Mouse (Mus musculus) left cerebral cortex, postnatal 4 days (tissue): ENCODE data around the gene Chst11. TPM values are rescaled to one million over a fixed set of nuclear protein-coding genes. Genes with fewer than 3 reads are reported as not detected.

ENCODE experiments used
- DNase-seq: peaks from one replicate; pipeline ENCODE4 v3.0.0-alpha.2; 2022
- intact Hi-C: fragments of 180-260 bp; cut with DNase I; formaldehyde crosslinking; loops from one replicate; pipeline ENCODE4 v1.15.1; 2025
- total RNA-seq, 2 experiments: library from RNA; stranded (reverse); gene quantifications; 2 replicates each; pipeline ENCODE4 v1.2.3; 2021

Gene Chst11
- total RNA-seq, 2 experiments from 2014 or later = 22.4 to 26.0 TPM

GRCm38 (mm10) chr10:83030103-83030661, 44.9 kb downstream of the Chst11 start:
- intact Hi-C loops = no loop called here

DNA sequence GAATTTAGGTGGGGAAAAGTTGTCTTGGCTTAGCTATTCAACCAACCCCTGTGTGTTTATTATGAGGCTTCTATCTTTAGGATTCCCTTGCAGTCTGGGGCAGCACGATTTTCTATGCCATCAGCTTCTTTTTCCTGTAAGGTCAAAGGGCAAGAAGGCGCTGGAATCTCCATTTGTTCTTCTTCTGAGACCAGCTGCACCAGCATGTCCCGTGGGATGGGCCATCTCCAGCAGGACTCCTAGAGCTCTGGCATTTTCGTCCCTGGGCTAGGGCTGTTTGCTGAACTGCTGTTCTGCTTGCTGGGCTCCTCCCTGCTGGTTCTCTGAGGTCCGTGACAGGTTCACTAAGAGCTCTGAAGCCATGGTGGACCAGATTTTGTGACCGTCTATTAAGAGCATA, 45.6 kb downstream of the Chst11 start:
- intact Hi-C loops = no loop called here
- no peak for DNase-seq

More at GRCm38 (mm10) chr10:83030103-83030661, 44.9 kb downstream of the Chst11 start:
- DNase-seq = no peak

DNA sequence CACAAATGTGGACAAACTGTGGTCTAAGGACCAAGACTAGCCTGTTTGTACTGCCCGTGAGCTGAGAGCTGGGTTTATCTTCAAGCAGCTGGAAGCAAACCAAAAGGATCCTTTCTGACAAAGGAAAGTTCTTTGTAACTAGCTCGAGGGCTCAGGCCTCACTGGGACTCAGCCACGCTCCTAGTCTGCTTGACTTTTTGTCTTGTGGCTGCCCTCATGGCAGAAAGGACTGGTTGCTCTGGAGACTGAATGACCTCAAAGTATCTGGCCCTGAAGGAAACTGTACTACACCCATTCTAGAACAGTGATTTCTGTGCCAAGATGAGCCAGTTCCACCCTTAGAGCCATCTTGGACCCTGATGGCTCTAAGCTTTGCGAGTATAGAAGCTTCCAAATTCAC, 46.3 kb downstream of the Chst11 start:
- intact Hi-C loops = no loop called here
- no peak for DNase-seq

DNA sequence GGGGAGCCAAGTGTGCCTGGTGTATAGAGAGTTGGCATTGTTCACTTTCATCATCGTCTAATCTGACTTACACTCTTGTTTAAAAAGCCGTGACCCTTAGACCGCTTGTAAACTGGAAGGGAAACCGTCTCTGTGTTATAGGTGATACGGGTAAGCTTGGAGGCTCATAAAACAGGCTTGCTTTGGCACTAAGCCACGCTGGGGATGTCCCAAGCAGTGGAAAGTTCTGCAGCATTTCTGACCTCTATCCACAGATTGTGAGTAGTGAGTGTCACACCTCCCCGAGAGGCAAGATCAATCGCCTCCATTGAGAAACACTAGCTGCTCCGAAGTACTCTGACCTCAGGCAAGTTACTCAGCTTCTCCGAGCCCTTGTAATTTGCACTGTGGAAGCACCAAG, 47.3 kb downstream of the Chst11 start:
- DNase-seq = no peak
- intact Hi-C loops = no loop called here

DNA sequence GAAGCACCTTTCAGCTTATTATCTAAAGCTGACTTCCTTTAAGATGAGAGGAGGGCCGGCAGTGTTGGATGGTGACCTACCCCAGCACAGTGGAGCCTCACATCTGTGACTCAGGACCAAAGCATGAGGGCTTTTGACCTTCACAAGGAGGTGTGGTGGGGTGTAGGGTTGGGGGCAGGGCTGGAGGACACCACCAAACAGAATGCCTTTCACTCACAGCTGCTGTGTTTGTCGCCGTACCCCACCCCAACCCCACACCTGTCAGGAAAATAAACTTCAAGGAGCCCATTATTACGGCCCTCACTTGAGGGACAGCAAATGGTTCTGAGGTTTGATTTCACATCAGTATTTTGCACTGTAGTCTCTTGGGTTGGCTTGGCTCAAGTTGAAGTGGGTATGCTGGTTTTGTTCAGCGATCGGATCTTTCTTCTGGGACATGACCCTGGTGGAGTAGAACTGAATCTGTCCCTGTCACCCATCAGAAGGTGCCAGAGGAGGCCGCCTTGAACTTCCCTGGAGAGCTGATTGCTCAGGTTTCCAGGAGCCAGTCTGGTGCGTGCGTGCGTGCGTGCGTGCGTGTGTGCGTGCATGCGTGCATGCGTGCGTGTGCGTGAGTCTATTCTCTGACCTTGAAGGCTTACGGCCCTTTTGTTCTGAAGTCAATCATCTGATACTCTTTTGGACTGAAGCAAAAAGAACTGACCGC, 51.2 kb downstream of the Chst11 start:
- intact Hi-C loops = no loop called here
- DNase-seq = no peak

DNA sequence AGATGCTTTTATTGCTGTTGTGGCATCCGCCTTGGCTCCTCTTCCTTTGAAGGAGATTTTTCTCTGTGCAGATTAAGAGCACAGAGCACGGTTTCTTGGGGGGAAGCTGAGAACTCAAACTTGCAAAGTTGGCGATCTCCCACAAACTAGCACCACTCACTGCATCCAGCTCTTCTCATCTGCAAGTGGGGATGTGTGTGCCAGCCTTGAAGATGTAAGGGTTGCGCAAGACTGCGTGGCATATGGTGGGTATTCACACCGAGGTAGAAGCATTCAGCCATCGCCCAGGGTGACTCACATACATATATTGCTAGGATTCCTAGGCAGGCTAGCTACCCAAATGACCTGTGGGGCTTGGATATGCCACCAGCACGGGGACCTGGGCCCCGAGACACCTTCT, 52.9 kb downstream of the Chst11 start:
- intact Hi-C loops = no loop called here
- no peak for DNase-seq

DNA sequence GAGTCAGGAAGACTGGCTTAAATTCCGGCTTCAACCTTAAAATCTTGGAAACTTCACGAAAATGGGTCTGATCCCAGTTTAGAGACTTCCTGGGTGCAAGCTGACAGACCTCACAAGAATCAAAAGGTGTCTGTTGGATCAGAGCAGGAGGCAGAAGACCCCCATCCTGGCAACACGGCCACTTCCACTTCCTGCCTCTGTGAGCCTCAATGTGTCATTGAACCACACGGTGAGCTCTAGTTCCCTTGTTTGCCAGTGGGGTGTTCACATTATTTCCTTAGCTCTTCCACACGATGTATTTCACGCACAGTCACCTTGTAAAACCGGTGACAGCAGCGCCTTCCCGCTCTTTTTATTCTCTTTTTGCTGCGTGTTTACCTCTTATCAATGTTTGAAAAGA, 54.1 kb downstream of the Chst11 start:
- intact Hi-C loops = no loop called here
- no peak for DNase-seq

DNA sequence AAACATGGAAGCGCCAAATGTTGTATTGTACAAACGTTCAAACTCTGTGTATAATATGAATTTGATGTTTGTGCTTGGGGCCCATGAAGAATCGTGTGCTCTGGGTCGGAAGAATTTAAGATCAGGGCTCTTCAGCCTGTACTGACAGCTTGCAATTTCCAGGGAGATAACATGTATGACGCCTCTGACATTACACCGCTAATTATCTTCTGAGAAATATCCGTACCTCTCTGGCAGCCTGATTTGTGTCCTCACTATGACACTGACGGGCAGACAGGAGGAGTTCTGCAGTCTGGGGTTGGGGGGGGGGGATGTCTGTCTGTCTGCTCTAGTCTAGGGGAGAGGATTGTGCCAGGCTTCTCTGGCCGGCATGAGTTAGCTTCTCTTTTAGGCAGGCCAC, 56.6 kb downstream of the Chst11 start:
- intact Hi-C loops = no loop called here
- DNase-seq = no peak

- intact Hi-C loops = no loop called here
- DNase-seq = no peak
These were observed 57.5 kb downstream of the Chst11 start for GRCm38 (mm10) chr10:83042613-83043477.

GRCm38 (mm10) chr10:83043478-83044259, 58.4 kb downstream of the Chst11 start:
- intact Hi-C loops = no loop called here
- no peak for DNase-seq

GRCm38 (mm10) chr10:83049174-83049780, 64.0 kb downstream of the Chst11 start:
- intact Hi-C loops = no loop called here
- DNase-seq = no peak

DNA sequence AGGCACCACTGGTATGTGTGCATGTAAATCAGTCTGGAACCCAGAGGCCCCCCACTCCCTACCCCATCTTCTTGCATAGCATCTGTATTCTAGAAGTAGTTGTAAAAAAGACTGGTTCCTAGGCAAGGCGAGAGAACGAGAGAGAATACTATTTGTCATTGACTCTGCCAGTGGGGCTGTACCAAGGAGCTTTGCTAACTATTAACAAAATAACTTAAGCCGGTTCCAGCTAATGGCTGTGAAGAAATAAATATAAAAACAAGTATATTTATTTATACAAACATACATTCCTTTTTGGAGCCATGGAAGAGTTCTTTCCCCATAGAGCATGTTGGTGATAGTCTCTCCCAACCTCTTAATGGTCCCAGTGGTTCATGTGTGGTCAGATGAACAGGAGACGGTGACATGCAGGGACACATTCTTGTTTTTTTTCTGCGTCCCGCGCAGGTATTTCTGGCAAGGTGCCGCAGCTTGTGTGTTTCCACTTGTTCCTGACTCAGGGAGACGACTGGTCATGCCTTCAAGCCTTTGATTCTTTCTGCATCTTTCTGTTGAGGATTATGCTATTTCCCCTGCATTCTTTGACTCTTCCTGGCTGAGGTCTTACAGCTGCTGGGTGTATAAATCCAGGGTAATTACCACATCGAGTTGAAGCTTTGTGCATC, 68.7 kb downstream of the Chst11 start:
- no peak for DNase-seq
- intact Hi-C loops = no loop called here

- intact Hi-C loops = no loop called here
- DNase-seq = no peak
These were observed 71.0 kb downstream of the Chst11 start for GRCm38 (mm10) chr10:83056291-83056690.

- intact Hi-C loops = no loop called here
- no peak for DNase-seq
These were observed 71.6 kb downstream of the Chst11 start for GRCm38 (mm10) chr10:83056866-83057265.

- no peak for DNase-seq
- intact Hi-C loops = no loop called here
These were observed 74.9 kb downstream of the Chst11 start for GRCm38 (mm10) chr10:83060066-83060782.

DNA sequence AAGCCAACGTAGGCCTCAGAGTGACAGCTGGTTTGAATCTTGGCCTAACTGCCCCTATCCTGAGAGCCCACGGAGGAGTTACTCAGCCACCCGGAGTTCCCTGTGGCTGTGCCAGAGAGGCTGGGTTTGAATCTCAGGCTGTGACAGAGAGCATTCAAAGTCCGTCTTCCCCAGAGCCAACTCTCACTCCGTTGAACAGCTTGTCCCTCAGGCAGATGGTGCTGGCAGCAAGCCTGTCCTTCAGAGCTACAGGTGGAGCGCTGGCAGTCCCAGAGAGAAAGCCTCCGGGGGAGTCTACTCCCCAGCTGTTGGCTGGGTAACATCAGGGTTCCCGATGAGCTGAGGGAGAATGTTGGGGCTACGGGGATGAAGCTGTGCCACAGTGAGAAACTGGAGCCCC, 77.0 kb downstream of the Chst11 start:
- peak; percentile 91 for DNase-seq
- intact Hi-C loops = no loop called here

DNA sequence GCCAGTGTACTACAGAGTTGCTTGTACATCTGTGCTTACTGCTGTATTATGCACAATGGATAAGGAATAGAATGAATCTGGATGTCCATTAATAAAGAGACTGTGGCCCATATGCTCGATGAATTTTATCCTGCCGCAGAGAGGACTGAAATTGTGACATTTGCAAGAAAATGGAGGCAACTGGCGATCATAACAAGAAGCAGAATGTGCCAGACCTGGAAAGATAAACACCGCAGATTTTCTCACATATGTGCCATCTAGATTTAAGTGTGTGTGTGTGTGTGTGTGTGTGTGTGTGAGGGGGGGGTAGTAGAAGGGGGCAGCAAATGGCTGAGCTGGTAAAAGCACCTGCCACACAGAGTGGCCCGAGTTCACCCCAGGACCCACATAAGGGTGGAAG, 79.5 kb downstream of the Chst11 start:
- DNase-seq = no peak
- intact Hi-C loops = no loop called here

DNA sequence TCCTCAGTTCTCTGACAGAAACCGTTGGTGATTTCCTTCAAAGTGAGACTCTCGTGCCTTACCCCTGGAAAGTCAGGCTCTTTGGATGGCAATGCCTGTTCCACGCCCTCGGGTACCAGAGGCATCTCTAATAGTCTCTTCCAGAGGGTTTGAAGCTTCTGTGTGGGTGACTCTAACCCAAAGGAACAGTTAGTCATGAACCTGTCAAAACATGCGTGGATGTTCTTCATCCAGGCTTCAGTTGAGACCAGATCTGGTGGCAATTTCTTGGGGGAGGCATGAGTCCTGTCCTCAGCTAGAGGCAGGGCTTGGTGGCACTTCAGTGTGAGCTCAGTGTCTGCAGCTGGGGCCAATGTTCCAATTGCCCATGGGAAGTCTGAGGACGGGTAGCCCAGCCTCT, 80.9 kb downstream of the Chst11 start:
- intact Hi-C loops = no loop called here
- no peak for DNase-seq

DNA sequence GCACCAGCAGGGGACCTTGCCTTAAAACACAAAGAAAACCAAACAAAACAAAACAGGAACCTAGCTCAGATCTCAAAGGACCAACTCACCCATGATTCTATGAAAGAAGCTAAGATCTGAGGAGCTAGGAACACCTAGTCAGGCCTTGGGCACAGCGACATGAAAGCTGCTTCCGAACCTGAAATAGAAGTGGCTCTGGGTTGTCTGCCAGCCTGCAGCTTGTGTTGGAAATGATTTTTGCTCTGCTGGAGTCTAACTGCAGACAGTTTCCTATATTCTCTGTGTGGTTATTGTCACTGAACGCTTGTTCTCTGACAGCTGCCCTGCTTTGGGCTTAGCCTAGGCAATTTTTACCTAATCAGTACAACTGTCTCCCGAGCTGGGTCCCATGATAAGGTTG, 82.0 kb downstream of the Chst11 start:
- DNase-seq = no peak
- intact Hi-C loops = no loop called here
